Mouse (Mus musculus) heart, embryonic 16.5 days (tissue): ENCODE results near the gene Ryr2. TPM values are rescaled to one million over a fixed set of nuclear protein-coding genes. Genes with fewer than 3 reads are reported as not detected.

Experiments
- ATAC-seq: fragments of 200-750 bp; cut with Nextera tagmentation; replicated peaks from 2 replicates; pipeline ENCODE4 v1.8.0; 2017; ENCODE audit warnings: moderate number of reproducible peaks; ENCODE audit not compliant: insufficient read depth, low FRiP score; ENCODE audit errors: extremely low read depth
- H3K27ac ChIP-seq: fragments of 300-500 bp; sonication (generic); 2 replicates; pipeline ENCODE4 v1.5.1; 2014; ENCODE audit warnings: mild to moderate bottlenecking, low read length, control low read depth, moderate library complexity
- H3K27me3 ChIP-seq: fragments of 300-500 bp; sonication (generic); 2 replicates; pipeline ENCODE4 v1.6.1; 2014; ENCODE audit warnings: low read length, mixed read lengths; ENCODE audit not compliant: control insufficient read depth, insufficient read depth
- H3K36me3 ChIP-seq: fragments of 300-500 bp; sonication (generic); 2 replicates; pipeline ENCODE4 v1.6.1; 2014; ENCODE audit not compliant: control insufficient read depth, insufficient read depth
- H3K4me1 ChIP-seq: fragments of 300-500 bp; sonication (generic); 2 replicates; pipeline ENCODE4 v1.6.1; 2014; ENCODE audit warnings: low read length, mixed read lengths; ENCODE audit not compliant: control insufficient read depth, insufficient read depth
- H3K4me2 ChIP-seq: fragments of 300-500 bp; sonication (generic); 2 replicates; pipeline ENCODE4 v1.6.1; 2014; ENCODE audit warnings: low read depth, mild to moderate bottlenecking, control low read depth, low read length
- H3K4me3 ChIP-seq: fragments of 300-500 bp; sonication (generic); 2 replicates; pipeline ENCODE4 v1.5.1; 2014; ENCODE audit warnings: mild to moderate bottlenecking, control low read depth, low read length
- H3K9ac ChIP-seq: fragments of 300-500 bp; sonication (generic); 2 replicates; pipeline ENCODE4 v1.6.1; 2014; ENCODE audit warnings: low read length, control low read depth
- H3K9me3 ChIP-seq: fragments of 300-500 bp; sonication (generic); replicated peaks from 2 replicates; pipeline ENCODE4 v1.6.1; 2016; ENCODE audit warnings: low read length; ENCODE audit not compliant: control insufficient read depth
- WGBS: fragments of 180-500 bp; shearing (Covaris S2); extraction: QIAGEN DNeasy Blood & Tissue Kit; methylation state at CpG from one replicate; pipeline ENCODE4 v1.1.7; 2014; 5-methylcytosine and 5-hydroxymethylcytosine counted together
- polyA plus RNA-seq: library from polyadenylated mRNA; unstranded; fragments of >200 nt; fragmentation: Nextera tagmentation; extraction: Ambion mirVana; gene quantifications from 2 replicates; pipeline ENCODE4 v1.2.1, GENCODE M21; 2015

Gene Ryr2
- polyA plus RNA-seq, 1 experiment from 2014 or later = 31.5 TPM

DNA sequence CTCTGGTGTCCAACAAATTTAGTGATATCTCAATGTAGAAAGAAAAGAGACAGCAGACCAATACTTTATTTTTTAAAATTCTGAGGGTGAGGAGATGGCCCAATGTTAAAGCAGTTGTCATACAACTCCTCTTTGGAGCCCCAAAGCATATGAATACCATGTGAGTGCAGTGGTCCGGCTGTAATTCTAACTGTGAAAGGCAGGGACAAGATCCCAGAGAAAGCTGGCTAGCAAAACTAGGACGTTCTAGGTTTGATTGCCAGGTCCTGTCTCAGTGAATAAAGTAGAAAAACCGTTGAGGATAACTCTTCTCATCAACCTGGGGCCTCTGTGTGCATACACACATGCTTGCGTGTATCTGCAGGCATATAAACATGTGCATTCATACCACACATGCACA is 106.9 kb downstream of the Ryr2 start:
- H3K27me3 ChIP-seq = no peaks in the 10 kb centered on the region
- no peak for ATAC-seq
- no peak overlapping the region for H3K27ac ChIP-seq
- peaks cover 38% of the 10 kb centered on the region for H3K4me1 ChIP-seq
- 63% methylated on average over 4 of the region's 4 CpGs for WGBS
- no peaks in the 10 kb centered on the region for H3K36me3 ChIP-seq
- no peak overlapping the region for H3K4me3 ChIP-seq
- no peak overlapping the region for H3K4me2 ChIP-seq
- H3K9me3 ChIP-seq = no peaks in the 10 kb centered on the region
- H3K9ac ChIP-seq = no peak overlapping the region

DNA sequence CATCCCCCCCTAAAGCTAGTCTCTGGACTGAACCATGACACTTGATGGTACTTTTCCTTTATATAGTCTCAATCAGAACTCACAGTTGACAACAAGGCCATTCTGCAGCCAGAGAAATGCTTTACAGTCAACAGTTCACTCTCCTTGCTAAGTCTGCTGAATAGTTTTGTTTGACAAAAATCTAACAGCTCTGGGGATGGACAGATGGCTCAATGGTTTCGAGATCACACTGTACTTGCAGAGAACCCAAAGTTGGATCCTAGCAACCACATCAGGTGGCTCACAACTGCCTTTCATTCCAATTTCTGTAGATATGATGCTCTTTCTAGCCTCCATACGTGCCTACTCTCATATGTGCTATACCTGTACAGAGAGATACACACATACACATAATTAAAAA is 109.4 kb downstream of the Ryr2 start:
- WGBS = 72% methylated on average over 2 of the region's 2 CpGs
- no peak overlapping the region for H3K9ac ChIP-seq
- no peak for ATAC-seq
- no peak overlapping the region for H3K4me3 ChIP-seq
- no peaks in the 10 kb centered on the region for H3K36me3 ChIP-seq
- no peak overlapping the region for H3K4me2 ChIP-seq
- H3K9me3 ChIP-seq = no peaks in the 10 kb centered on the region
- H3K27me3 ChIP-seq = no peaks in the 10 kb centered on the region
- no peak overlapping the region for H3K27ac ChIP-seq
- peaks cover 35% of the 10 kb centered on the region for H3K4me1 ChIP-seq

DNA sequence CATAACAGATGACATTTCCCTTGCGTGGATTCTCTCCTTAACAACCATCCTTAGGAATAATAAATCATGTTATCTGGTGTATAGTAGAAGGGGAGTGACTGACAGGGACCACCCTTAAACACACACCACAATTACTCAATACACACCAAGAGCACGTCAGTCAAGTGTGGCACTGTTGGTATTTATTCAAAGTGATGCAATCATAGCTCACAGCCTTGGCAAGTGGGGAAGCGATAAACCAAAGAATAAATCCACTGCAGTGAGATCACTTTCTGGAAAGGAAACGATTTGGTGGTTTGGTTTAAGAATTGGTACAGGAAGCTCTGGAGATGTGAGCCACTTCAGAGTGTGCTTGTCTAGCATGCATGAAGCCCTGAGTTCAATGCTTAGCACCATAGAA is 119.2 kb downstream of the Ryr2 start:
- H3K9ac ChIP-seq = no peak overlapping the region
- no peaks in the 10 kb centered on the region for H3K36me3 ChIP-seq
- WGBS = 67% methylated on average over 4 of the region's 4 CpGs
- peaks cover 10% of the 10 kb centered on the region for H3K4me1 ChIP-seq
- H3K27ac ChIP-seq = no peak overlapping the region
- no peaks in the 10 kb centered on the region for H3K9me3 ChIP-seq
- no peak overlapping the region for H3K4me2 ChIP-seq
- no peak for ATAC-seq
- H3K4me3 ChIP-seq = no peak overlapping the region
- no peaks in the 10 kb centered on the region for H3K27me3 ChIP-seq

DNA sequence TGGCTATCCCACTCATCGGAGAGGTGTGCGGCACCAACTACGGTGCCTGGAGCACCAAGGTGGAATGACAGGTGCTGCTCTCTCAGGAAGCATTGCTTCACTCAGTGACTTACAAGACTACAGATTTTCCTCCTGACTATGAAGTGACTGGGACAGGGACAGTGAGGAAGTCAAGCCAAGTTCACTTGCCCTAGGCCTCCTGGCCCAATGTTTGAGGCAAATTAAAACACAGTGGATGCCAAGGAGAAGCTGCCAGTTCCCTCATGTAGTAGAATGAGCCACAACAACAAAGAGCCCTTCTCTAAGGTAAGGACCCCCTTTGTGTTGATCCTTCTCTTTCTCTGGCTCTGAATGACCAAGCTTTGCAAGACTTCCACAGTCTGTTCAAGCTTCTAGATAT is 121.7 kb downstream of the Ryr2 start:
- H3K27ac ChIP-seq = no peak overlapping the region
- H3K9me3 ChIP-seq = no peaks in the 10 kb centered on the region
- no peak overlapping the region for H3K4me2 ChIP-seq
- ATAC-seq = no peak
- H3K36me3 ChIP-seq = no peaks in the 10 kb centered on the region
- H3K4me1 ChIP-seq = peaks cover 10% of the 10 kb centered on the region
- H3K9ac ChIP-seq = no peak overlapping the region
- WGBS = 98% methylated on average over 3 of the region's 3 CpGs
- no peak overlapping the region for H3K4me3 ChIP-seq
- no peaks in the 10 kb centered on the region for H3K27me3 ChIP-seq

DNA sequence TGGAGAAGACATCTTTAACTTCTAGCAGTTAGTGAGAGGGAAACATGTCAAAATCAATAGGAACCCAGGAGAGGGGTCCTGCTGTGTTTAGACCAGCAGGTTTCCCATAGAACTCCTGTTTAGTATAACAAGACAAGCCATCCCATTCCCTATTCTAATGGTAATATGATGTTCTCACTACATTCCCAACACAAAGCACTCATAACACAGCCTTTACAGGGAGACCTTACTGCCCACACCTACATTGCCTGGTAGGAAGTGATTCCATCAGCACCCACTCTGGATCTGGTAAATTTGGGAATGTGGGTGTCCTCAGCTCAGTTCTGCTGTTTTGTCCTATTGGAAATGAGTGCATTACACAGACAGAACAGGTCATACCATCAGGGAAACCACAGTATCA is 127.7 kb downstream of the Ryr2 start:
- Histone ChIP-seq H3K4me1 (peaks cover 26% of the 10 kb centered on the region), H3K4me3 (no peak overlapping the region), H3K4me2 (no peak overlapping the region), H3K36me3 (no peaks in the 10 kb centered on the region), H3K27ac (no peak overlapping the region), H3K9ac (no peak overlapping the region), H3K9me3 (no peaks in the 10 kb centered on the region), H3K27me3 (no peaks in the 10 kb centered on the region)
- ATAC-seq = no peak

GRCm38 (mm10) chr13:11978359-11978758 is 128.4 kb downstream of the Ryr2 start:
- Histone ChIP-seq H3K4me2 (no peak overlapping the region), H3K4me1 (peaks cover 26% of the 10 kb centered on the region), H3K9me3 (no peaks in the 10 kb centered on the region), H3K36me3 (no peaks in the 10 kb centered on the region), H3K9ac (no peak overlapping the region), H3K4me3 (no peak overlapping the region), H3K27me3 (no peaks in the 10 kb centered on the region), H3K27ac (no peak overlapping the region)
- no peak for ATAC-seq
- 58% methylated on average over 2 of the region's 2 CpGs for WGBS

DNA sequence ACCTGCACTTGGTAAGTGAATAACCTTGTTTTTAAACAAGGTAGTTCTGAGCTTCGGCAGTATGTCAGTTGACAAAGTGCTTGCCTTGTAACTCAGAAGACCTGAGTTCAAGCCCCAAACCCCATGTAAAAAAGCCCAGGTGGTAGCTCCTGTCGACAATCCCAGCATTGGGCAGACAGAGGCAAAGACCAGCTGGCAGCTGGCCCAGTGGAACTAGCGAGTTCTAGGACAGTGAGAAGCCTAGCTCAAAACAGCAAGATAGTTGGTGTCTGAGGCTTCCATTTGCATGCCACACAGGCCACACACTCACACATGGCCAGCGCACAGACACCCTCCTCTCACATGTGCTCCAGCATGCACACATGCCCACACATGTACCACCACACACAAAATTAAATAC is 129.1 kb downstream of the Ryr2 start:
- Histone ChIP-seq H3K4me3 (no peak overlapping the region), H3K9ac (no peak overlapping the region), H3K27me3 (no peaks in the 10 kb centered on the region), H3K27ac (no peak overlapping the region), H3K36me3 (no peaks in the 10 kb centered on the region), H3K4me1 (peaks cover 26% of the 10 kb centered on the region), H3K9me3 (no peaks in the 10 kb centered on the region), H3K4me2 (no peak overlapping the region)
- ATAC-seq = no peak
- WGBS = 60% methylated on average over 4 of the region's 4 CpGs

GRCm38 (mm10) chr13:11964391-11964790 is 142.4 kb downstream of the Ryr2 start:
- peaks cover 28% of the 10 kb centered on the region for H3K4me1 ChIP-seq
- H3K27me3 ChIP-seq = no peaks in the 10 kb centered on the region
- ATAC-seq = no peak

DNA sequence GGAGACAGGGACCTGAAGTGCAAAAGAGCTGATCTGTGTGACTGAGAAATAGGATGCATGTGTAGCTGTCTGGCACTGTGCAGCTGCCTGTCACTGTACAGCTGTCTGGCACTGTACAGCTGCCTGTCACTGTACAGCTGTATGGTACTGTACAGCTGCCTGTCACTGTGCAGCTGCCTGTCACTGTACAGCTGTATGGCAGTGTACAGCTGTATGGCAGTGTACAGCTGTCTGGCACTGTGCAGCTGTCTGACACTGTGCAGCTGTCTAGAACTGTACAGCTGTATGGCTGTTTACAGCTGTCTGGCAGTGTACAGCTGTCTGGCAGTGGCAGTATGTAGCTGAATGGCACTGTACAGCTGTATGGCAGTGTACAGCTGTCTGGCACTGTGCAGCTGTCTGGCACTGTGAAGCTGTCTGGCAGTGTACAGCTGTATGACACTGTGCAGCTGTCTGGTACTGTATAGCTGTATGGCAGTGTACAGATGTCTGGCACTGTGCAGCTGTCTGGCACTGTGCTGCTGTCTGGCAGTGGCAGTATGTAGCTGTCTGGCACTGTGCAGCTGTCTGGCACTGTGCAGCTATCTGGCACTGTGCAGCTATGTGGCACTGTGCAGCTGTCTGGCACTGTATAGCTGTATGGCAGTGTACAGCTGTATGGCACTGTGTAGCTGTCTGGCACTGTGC is 147.1 kb downstream of the Ryr2 start:
- Histone ChIP-seq H3K36me3 (no peaks in the 10 kb centered on the region), H3K27me3 (no peaks in the 10 kb centered on the region), H3K4me3 (no peak overlapping the region), H3K9ac (no peak overlapping the region), H3K4me1 (peaks cover 22% of the 10 kb centered on the region), H3K9me3 (no peaks in the 10 kb centered on the region), H3K4me2 (no peak overlapping the region), H3K27ac (no peak overlapping the region)
- 0 out of 2 replicates have a peak, but pooled peaks have one; percentile 10 for ATAC-seq

More at GRCm38 (mm10) chr13:11964391-11964790, 142.4 kb downstream of the Ryr2 start:
- Histone ChIP-seq H3K9me3 (no peaks in the 10 kb centered on the region), H3K4me3 (no peak overlapping the region), H3K27ac (no peak overlapping the region), H3K9ac (no peak overlapping the region), H3K4me2 (no peak overlapping the region), H3K36me3 (no peaks in the 10 kb centered on the region)
